Mouse (Mus musculus) heart, adult 11 months (tissue): ENCODE results near the gene Ttc39d.

Experiments
- DNase-seq: peaks from one replicate; pipeline ENCODE4 v3.0.0; 2022

Ttc39d gene

DNA sequence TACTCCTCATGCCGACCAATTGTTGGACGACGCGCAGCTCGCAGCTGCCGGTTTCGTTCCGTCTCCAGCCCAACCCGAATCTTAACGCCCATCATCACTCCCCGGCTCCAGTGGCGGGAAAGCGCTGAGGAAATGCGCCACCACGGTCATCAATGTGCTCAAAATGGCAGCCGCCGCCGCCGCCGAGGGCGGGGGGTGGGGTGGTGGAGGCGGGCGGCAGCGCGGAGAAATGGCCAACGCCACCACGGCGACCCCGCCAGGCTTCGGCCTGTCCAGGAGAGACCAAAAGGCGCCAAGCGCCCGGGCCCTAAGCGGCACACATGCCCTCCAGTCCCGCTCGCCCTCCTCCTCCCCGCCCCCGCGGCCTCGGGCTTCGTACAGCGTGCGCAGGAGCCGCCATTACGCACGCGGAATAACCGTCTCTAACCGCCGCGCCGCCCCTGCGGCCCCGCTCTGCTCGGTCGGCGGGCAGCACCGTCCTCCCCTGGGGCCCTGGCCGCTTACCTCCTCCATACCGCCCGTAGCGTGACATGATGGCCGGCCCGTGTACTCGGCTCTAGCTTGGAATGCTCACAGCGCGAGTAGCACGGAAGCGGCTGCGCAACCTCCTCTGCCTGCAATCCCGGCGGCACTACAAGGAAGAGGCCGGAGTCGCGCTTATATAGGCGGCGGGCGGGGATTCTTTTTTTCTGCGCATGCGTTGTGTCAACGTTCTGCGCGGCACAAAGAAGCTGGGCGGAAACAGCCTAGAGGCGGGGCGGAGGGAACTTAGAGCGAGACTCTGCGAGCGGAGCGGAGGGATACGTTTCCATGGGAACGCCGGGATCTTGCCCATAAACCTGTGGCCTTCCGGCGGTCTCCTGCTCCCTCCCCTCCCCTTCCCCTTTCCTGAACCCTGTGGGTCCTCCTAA lies at the start of gene Ttc39d, which contains the start of gene Srsf7:
Ttc39d (plus strand) TSS at position 790 of the 911 bp plus-strand sequence.
Srsf7 (minus strand) TSS at position 637 of the 911 bp plus-strand sequence.
- DNase-seq: peak; percentile 100

DNA sequence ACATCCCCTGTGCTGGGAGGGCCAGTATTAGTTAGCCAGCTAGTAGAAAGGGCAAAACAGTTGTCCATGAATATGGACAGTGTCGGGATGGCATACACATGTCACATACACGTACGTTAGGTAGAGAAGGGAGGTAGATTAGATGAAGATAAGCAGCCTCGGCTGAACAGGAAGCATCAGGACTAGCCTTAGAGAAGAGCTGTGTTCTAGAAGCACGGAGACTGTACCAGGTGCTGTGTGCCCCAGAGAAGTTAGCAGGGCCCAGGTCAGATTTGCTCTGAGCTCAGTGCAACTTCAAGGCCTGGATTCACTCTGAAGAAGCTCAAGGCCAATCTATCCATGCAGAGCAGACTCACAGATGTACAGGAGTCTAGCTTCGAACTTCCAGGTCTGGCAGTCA lies 49.8 kb upstream of the Ttc39d start:
- no peak for DNase-seq

- DNase-seq: peak; percentile 99
These were observed 46.8 kb upstream of the Ttc39d start for GRCm38 (mm10) chr17:80160454-80160853.

DNA sequence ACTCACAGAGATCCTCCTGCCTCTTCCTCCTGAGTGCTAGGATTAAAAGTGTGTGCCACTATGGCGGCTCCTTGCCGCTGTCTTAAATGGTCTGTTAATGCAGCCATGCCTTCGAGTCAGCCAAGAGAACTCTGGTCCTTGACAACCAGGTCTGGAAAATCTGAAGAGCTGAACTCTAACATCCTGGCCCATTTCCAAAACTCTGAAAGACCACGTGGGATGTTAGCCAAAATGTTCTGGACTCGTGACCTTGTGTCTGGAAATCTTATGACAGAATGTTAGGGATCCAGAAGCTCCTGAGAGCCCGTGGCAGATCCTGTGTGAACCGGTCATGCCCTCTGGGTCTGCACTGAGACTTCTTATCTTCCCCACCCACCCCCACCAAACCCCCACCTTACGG lies 43.3 kb upstream of the Ttc39d start:
- DNase-seq: no peak

DNA sequence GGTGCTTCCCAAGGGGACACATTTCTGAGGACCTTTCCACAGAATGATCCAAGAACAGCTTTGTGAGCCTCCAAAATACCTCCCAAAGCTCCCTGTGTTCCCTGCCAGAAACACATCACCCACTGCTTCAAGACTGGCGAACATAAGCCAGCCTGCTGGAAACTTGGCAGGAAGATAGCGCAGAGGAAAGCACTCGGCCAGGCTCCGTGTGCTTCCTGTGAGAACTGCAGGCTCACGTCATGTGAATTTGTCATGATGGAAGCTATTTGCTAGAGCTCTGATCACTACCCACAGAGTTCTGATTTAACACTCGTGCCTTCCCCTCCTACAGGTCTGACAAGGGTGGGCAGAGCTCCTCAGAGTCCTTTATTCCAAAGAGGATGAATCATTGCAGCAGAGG lies 41.5 kb upstream of the Ttc39d start:
- DNase-seq: peak; percentile 98

DNA sequence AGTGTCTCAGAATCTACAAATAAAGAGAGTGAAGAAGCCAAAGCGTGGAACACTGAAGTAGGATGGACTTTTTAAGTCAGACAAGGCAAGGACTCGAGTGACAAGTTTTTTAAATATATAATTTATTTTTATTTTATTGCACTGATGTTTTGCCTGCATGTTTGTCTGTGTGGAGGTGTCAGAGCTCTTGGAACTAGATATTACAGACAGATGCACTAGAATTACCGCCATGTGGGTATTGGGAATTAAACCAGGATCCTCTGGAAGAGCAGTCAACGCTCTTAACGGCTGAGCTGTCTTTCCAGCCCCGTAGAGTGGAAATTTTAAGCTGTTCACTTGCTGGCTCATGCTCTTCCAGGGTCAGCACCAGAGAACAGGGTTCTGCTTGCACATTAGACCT lies 40.9 kb upstream of the Ttc39d start:
- no peak for DNase-seq

- DNase-seq: no peak
These were observed 39.8 kb upstream of the Ttc39d start for GRCm38 (mm10) chr17:80167436-80167835.

DNA sequence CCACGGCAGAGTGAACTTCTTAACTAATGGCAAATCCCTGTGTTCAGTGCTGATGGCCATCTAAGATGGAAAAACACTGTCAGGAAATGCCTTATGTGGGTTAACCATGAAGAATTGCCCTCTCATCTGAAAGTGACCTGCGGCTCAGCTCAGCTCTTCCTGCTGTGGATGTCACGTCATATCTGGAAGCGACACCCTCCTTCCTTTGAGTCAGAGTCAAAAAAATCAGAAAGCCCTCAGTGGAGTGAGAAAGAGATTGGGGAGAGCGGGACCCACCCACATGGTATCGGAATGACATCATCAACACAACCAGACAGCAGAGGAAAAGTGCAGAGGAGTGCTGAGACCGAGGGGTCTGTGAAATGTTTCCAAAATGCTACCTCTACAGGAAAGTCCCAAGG lies 39.4 kb upstream of the Ttc39d start:
- DNase-seq: peak; percentile 94

GRCm38 (mm10) chr17:80168425-80169182 lies 38.7 kb upstream of the Ttc39d start:
- peak; percentile 98 for DNase-seq

DNA sequence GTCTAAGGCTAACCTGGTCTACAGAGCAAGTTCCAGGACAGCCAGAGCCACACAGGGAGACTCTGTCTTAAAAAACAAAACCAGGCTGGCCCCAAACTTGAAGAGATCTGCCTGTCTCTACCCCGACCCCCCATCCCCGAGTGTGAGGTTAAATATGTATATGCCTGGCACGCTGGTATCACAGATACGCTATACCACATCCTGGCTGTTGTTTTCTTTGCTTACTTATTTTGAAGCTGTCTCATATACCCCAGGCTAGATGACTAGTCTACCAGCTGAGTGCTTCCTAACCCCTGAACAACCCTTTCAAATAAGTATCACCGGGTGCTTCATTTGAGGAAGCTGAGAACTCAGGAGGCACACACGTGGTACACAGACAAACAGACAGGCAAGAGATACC lies 37.5 kb upstream of the Ttc39d start:
- DNase-seq: no peak

- DNase-seq: no peak
These were observed 36.3 kb upstream of the Ttc39d start for GRCm38 (mm10) chr17:80170951-80171350.

- DNase-seq: no peak
These were observed 35.3 kb upstream of the Ttc39d start for GRCm38 (mm10) chr17:80171948-80172347.

DNA sequence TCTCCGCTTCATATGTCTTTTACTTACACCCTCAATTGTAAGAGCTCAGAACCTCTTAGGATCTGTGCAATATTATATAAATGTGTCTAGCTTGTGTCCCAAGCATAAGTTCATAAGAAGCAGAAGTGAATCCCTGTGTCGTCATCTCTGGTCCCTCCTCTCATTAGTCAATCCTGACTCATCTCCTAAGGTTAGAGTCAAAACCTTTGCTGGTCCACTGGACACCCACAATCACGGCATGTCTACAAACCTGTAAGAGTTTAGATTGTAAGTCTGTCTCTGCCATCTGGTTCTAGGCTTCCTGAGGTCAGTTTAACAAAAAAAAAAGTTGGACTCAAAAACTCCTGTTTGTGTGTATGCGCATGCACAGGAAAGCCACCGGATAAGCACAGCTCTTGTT lies 34.5 kb upstream of the Ttc39d start:
- DNase-seq: no peak

DNA sequence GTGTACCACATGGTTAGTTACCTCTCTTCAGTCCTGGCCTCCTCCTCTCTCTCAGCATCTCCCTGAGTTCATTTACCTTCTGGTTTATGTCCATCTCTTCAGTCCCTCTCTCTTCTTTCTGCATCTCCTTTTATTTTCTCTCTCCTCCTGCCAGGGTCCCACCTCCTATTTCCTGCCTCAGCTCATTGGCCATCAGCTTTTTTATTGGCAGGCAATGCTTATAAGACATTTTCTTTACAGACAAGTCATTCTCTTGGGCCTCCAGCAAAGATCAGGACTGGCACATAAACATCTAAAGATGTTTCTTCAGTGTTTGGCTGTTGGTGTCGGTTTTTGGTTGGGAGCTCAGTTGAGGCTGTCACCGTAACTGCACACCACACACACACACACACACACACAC lies 33.6 kb upstream of the Ttc39d start:
- no peak for DNase-seq

GRCm38 (mm10) chr17:80174146-80174545 lies 33.1 kb upstream of the Ttc39d start:
- DNase-seq: no peak

DNA sequence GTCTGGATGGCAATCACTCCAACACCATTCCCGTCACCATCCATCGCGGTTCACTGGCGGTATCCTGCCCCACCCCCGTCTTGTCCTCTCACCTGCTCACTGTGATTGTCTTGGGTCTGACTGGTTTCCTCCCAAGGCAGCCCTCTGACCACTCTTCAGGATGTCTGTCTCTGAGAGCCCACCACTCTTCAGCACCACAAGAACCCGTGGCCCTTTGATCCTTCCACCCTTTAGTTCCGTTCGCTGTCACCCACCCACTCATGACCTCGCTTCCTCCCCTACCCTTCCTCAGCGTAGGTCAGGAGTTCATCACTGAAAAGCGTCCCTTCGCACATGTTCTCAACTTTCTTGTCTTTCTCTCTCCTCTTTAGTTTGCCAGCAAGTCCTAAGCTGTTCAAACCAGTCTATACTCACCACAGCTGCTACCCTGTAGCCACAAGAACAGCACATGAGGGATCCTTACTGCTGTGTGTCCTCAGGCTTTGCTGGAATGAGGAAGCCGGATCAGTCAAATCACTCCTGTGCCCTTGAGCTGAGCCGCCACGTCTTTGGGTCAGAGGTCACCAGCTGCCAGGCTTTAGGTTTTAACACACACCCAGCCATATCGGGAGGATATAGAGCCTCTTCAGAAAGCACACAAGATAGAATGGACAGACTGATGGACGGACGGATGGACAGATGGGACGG lies 32.4 kb upstream of the Ttc39d start:
- DNase-seq: no peak

DNA sequence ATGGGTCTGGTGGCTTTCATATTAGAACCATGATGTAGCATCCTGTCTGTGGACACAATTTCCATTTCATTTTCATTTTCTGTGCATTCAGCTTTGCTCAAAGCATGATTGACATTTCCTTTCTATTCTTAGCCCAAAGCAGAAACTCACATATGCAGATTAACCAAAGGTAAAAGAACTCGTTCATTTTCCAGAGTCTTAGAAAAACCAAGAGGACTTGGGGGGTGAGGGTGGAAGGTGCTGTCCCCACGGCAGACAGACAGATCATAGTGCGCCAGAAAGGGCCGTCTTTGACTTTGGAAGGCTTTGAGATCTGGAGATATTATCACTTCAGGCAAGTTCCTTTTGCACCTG lies 31.9 kb upstream of the Ttc39d start:
- DNase-seq: peak; percentile 58

DNA sequence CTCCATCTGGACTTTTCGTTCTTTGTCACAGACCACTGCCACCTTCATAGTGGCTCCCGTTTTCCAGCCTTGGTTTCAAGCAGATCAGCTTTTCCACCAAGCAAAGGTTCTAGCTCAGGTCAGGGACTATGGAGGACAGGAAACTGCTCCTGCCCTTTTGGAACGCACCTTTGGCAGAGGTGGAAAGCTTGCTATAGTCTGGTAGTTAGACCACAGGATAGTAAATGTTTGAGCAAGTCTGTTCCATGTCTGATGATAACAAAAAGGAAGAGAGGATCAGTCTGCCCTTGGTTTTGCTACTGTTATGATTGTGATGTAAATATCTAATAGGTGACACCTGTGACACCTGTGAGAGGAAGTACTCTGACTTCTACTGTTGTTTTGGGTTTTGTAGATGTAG lies 31.3 kb upstream of the Ttc39d start:
- peak; percentile 71 for DNase-seq

DNA sequence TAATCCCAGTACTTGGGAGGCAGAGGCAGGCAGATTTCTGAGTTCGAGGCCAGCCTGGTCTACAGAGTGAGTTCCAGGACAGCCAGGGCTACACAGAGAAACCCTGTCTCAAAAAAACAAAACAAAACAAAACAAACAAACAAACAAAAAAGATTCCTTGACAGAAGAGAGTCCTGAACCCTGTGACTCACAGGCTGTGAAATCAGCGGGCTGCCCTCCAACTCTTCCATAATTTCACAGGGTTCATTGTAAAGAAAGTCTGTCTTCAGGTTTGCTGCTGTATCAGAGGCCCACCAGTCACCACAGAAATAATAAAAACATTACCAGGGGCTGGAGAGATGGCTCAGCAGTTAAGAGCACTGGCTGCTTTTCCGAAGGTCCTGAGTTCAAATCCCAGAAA lies 28.4 kb upstream of the Ttc39d start:
- DNase-seq: peak; percentile 68

GRCm38 (mm10) chr17:80179959-80180358 lies 27.3 kb upstream of the Ttc39d start:
- peak; percentile 97 for DNase-seq

- peak; percentile 64 for DNase-seq
These were observed 26.8 kb upstream of the Ttc39d start for GRCm38 (mm10) chr17:80180468-80180867.

DNA sequence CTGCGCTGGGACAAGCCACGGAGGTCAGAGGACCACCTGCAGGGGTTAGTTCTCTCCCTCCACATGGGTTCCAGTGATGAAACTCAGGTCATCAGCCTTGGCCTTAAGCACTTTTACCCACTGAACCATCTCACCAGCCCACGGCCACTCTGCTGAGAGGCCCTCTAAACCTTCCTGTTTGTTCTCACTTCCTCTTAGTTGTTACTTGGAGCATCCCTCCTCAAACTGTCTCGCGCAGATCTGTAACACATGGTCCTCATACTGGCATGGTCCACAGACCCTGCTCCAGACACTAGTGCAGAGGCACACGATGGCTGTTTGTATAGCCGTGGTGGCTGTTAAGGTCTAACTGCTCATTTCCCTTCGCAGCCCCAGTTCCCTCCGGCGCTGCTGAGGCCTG lies 23.6 kb upstream of the Ttc39d start:
- peak; percentile 54 for DNase-seq

DNA sequence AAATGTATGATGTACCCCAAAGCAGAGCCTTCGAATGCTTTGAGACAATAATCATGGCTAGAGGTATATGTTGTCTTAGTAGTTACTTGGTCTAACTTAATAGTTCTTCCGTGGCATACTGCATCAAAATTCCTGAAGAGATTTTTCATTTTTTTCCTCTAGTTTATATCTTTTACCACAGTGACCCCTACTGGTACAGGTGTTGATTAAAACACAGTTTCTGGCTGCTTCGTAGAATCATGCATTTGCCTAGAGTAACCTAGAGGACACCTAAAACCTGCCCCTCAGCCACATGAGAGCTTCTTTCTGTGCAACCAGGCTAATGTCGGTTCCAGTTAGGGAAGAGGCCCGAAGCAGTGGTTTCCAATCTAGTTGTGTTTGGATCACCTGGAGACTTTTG lies 14.2 kb upstream of the Ttc39d start:
- DNase-seq: peak; percentile 48
